Mouse (Mus musculus) thymus, postnatal 36 days (tissue): ENCODE measurements around the gene Gm49395.

Experiments used
- DNase-seq, 2 experiments: peaks; one replicate each; pipeline ENCODE4 v3.0.0; 2022; ENCODE audit warnings: mixed read lengths in 2 of 2

Gene Gm49395

GRCm38 (mm10) chr13:115101355-115102191 lies at the start of gene Gm49395, which contains the start of gene Itga1:
Gm49395 (minus strand) TSS chr13:115101921.
Itga1 (minus strand) TSS chr13:115101964.
- DNase-seq = no peak

- DNase-seq = no peak
These were observed 48.9 kb upstream of the Gm49395 start for GRCm38 (mm10) chr13:115150602-115151001.

DNA sequence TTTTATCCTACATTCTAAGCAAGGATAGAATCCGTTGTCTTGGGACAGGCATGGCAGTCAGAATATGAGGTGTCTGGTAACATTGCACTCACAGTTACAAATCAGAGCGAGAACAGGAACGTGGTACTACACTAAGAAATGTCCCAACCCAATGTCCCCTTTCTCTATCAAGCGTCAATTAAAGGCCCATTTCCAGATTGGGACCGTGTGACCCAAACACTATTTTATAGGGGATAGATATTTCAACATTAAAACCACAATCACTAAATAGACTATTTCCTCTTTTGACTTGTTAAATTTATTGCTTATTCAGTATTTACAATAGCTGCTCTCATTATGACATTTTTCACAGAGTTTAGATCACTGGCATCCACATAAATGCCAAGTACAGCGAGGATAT lies 48.1 kb upstream of the Gm49395 start:
- DNase-seq = no peak

DNA sequence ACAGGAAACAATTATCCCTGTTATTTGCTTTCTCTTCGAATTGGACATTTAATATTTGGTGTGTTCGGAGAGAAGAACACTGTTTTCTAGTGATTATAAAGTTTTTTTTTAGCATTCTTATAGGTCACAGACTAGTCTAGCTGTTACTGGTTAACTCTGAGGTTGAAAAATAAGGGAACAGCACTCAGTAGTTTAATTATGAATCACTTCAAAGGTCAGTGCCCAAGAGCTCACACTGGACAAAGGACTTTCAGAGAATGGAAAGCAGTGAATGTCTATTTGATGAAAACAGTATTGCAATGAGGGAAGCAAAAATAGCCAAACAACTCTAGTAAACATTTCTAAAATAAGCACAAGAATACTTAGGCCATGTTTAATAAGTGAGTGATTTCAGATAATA lies 41.9 kb upstream of the Gm49395 start:
- no peak for DNase-seq

- no peak for DNase-seq
These were observed 40.3 kb upstream of the Gm49395 start for GRCm38 (mm10) chr13:115142066-115142465.

- DNase-seq = no peak
These were observed 36.8 kb upstream of the Gm49395 start for GRCm38 (mm10) chr13:115138513-115138912.

DNA sequence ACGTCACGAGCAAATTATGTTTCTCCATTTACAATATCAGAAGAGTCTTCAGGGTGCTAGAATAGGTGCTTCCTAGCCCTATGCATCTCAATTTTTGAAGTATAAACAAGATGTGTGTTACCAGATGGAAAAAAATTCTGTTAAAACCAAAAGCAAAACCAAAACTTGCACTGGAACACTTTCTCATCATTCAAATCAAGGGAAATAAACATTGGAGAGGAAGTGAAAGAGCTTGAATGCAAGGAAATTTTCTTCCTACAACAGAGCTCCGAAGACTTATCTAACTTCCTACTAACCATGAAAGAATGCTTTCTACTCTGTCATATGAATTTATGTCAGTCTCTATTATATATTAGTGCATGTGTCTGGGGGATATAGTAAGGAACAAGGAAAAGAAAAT lies 35.0 kb upstream of the Gm49395 start:
- DNase-seq = no peak

- no peak for DNase-seq
These were observed 30.7 kb upstream of the Gm49395 start for GRCm38 (mm10) chr13:115132435-115132834.

- DNase-seq = no peak
These were observed 29.7 kb upstream of the Gm49395 start for GRCm38 (mm10) chr13:115131381-115131780.

- no peak for DNase-seq
These were observed 28.3 kb upstream of the Gm49395 start for GRCm38 (mm10) chr13:115130035-115130434.

DNA sequence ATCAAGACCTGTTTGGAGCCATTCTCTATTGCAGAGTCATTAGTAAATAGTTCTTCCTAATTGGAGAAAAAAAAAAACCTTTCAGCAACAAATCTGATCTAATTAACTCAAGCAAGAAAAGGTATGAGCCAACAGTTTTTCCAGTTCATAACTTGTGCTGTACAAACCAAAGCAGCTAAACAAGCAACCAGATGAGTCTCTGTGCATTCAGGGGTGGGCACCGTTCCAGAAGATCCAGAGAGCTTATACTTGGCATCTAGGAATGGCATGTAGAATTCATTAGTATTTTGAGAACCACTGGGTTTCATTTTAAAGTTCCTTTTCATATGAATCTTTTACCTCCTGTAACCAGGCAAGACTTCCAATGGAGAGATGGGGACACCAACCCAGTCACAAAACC lies 26.1 kb upstream of the Gm49395 start:
- DNase-seq = no peak

GRCm38 (mm10) chr13:115126534-115126933 lies 24.8 kb upstream of the Gm49395 start:
- no peak for DNase-seq

GRCm38 (mm10) chr13:115125130-115125529 lies 23.4 kb upstream of the Gm49395 start:
- DNase-seq = no peak

GRCm38 (mm10) chr13:115124521-115124920 lies 22.8 kb upstream of the Gm49395 start:
- DNase-seq = no peak

- DNase-seq = no peak
These were observed 17.0 kb upstream of the Gm49395 start for GRCm38 (mm10) chr13:115118756-115119155.

GRCm38 (mm10) chr13:115118195-115118594 lies 16.5 kb upstream of the Gm49395 start:
- DNase-seq = no peak

GRCm38 (mm10) chr13:115116930-115117621 lies 15.4 kb upstream of the Gm49395 start:
- no peak for DNase-seq

- DNase-seq = no peak
These were observed 7.9 kb upstream of the Gm49395 start for GRCm38 (mm10) chr13:115109628-115110027.

- no peak for DNase-seq
These were observed 5.7 kb upstream of the Gm49395 start for GRCm38 (mm10) chr13:115107436-115107835.

DNA sequence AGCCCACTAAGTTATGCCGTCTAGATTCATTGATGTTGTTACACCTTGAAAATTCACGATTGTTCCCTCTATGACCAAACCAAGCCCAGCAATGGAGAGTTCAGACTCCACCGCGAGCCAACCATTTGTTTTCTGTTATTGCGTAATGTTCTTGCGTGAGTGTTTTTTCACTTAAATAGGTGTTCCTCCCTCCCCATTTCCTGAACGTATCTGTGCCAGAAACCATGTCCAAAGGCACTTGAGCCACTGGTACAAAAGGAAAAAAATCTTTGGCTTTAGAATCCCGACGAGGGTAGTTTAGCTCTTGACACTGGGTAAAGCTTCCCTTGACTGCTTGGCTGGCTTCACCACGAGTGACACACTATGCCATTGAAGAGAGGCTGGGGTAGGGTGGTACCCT lies 4.5 kb upstream of the Gm49395 start:
- no peak for DNase-seq

- no peak for DNase-seq
These were observed 1.0 kb upstream of the Gm49395 start for GRCm38 (mm10) chr13:115102754-115103153.

- DNase-seq = no peak
These were observed 1.1 kb downstream of the Gm49395 start for GRCm38 (mm10) chr13:115100381-115101177.

GRCm38 (mm10) chr13:115099381-115099780 lies 2.3 kb downstream of the Gm49395 start:
- no peak for DNase-seq
